ENCODE assay signal across 8 mouse cellular contexts in the genomic region with DNA sequence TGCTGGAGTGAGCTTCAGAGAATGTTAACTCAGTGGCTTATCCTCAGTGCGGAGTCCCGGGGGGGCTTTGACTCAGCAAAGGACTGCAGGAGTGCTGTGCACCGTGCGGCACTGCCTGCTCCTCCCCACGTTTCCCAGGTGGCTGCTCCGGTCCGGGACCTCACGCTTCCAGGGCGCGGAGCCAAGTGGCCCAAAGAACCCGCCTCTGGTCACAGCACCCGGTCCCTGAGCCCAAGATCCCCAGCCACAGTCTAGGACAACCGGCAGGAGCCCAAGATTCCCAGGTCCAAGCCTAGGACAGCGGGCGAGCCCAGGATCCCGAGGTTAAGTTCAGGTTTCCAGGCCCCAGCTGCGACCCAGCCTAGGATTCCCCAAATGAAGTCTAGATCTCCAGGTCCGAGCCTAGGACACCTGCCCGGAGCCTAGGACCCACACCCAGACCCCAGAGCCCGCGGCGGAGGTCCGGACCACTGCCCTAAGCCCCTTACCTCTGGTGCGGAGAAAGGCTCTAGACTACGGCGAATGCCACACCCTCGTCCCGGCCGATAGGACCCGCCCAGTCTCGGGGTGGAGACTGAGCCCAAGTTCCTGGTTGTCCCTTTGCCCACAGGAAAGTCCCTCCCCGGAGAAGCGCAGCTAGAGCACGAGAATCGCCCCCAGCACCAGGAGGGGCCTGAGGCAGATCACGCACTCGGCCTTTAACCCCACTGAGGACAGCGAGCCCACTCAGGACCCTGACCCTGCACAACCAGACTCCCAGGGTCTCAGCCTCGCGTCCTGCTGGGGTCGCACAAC. TPM values are rescaled to one million over a fixed set of nuclear protein-coding genes. Genes with fewer than 3 reads are reported as not detected.
DNase-seq lines count a peak whose midpoint lies in the region; ATAC-seq lines count a peak whose summit lies in the region.

Anxa4 (minus strand) TSS at position 564 of the 795 bp plus-strand sequence.

- no peaks in the 10 kb centered on the region for H3K36me3 ChIP-seq in forebrain, embryonic 15.5 days
- H3K36me3 ChIP-seq in hindbrain, embryonic 10.5 days = no peaks in the 10 kb centered on the region
- H3K36me3 ChIP-seq in limb, embryonic 13.5 days = no peaks in the 10 kb centered on the region
- no peaks in the 10 kb centered on the region for H3K36me3 ChIP-seq in midbrain, embryonic 14.5 days (ENCODE audit: control insufficient read depth, insufficient read depth, low read length)
- H3K36me3 ChIP-seq in stomach, embryonic 14.5 days (ENCODE audit: control insufficient read depth, insufficient read depth, low read length) = no peaks in the 10 kb centered on the region

- peak within 1 kb of the TSS; percentile 91 for H3K4me2 ChIP-seq in forebrain, embryonic 15.5 days (replicated peaks)
- H3K4me2 ChIP-seq in limb, embryonic 13.5 days (replicated peaks) = peak within 1 kb of the TSS; percentile 95
- peak within 1 kb of the TSS; percentile 68 for H3K4me2 ChIP-seq in midbrain, embryonic 14.5 days (ENCODE audit: low read length)
- H3K4me2 ChIP-seq in stomach, embryonic 14.5 days (replicated peaks; ENCODE audit: low read depth, low read length) = peak within 1 kb of the TSS; percentile 91

- under 1% methylated on average over 41 of the region's 41 CpGs for WGBS in forebrain, embryonic 15.5 days
- WGBS in hindbrain, embryonic 10.5 days = 1% methylated on average over 41 of the region's 41 CpGs
- under 1% methylated on average over 41 of the region's 41 CpGs for WGBS in limb, embryonic 13.5 days
- WGBS in midbrain, embryonic 14.5 days = 1% methylated on average over 41 of the region's 41 CpGs
- WGBS in stomach, embryonic 14.5 days = under 1% methylated on average over 41 of the region's 41 CpGs

- peak; percentile 70 for DNase-seq in ES-CJ7 (ENCODE audit: low read depth, low spot score)
- peak; percentile 50 to 65 for DNase-seq in adrenal gland, postnatal 4 days (ENCODE audit: low spot score in 2 of 2)
- peak; percentile 68 for DNase-seq in hindbrain, embryonic 10.5 days (ENCODE audit: low spot score)
- peak; percentile 41 for DNase-seq in midbrain, embryonic 14.5 days
- DNase-seq in right cerebral cortex, adult 18-20 months = no peak

- H3K27me3 ChIP-seq in forebrain, embryonic 15.5 days = peaks cover 6% of the 10 kb centered on the region; the same call in 1 of the 2 replicates
- H3K27me3 ChIP-seq in hindbrain, embryonic 10.5 days (ENCODE audit: insufficient read depth, poor library complexity, severe bottlenecking) = peaks cover 63% of the 10 kb centered on the region
- H3K27me3 ChIP-seq in limb, embryonic 13.5 days = peaks cover 53% of the 10 kb centered on the region
- peaks cover 25% of the 10 kb centered on the region for H3K27me3 ChIP-seq in midbrain, embryonic 14.5 days (ENCODE audit: control insufficient read depth, insufficient read depth, low read length)
- 0 out of 2 replicates have a peak, but pooled peaks cover 4% of the 10 kb centered on the region for H3K27me3 ChIP-seq in stomach, embryonic 14.5 days (ENCODE audit: control insufficient read depth, insufficient read depth, low read length)

- H3K9ac ChIP-seq in forebrain, embryonic 15.5 days (replicated peaks) = peak within 1 kb of the TSS; percentile 50
- peak within 1 kb of the TSS; percentile 79 for H3K9ac ChIP-seq in limb, embryonic 13.5 days
- H3K9ac ChIP-seq in midbrain, embryonic 14.5 days (replicated peaks; ENCODE audit: low read length) = no peak within 1 kb of the TSS
- H3K9ac ChIP-seq in stomach, embryonic 14.5 days (replicated peaks; ENCODE audit: low read depth, low read length) = peak within 1 kb of the TSS; percentile 38; the same call in 1 of the 2 replicates

- ATAC-seq in forebrain, embryonic 15.5 days (replicated peaks) = no peak; the same call in 1 of the 2 replicates
- ATAC-seq in limb, embryonic 13.5 days (ENCODE audit: low FRiP score, low read depth) = peak; percentile 87
- no peak for ATAC-seq in midbrain, embryonic 14.5 days (ENCODE audit: low FRiP score, low TSS enrichment)
- peak; percentile 89 for ATAC-seq in stomach, embryonic 14.5 days (ENCODE audit: insufficient number of reproducible peaks, insufficient read depth, low FRiP score, low read depth)

- no peaks in the 10 kb centered on the region for H3K9me3 ChIP-seq in forebrain, embryonic 15.5 days
- no peaks in the 10 kb centered on the region for H3K9me3 ChIP-seq in hindbrain, embryonic 10.5 days
- no peaks in the 10 kb centered on the region for H3K9me3 ChIP-seq in limb, embryonic 13.5 days
- no peaks in the 10 kb centered on the region for H3K9me3 ChIP-seq in midbrain, embryonic 14.5 days (ENCODE audit: control insufficient read depth, low read length)
- H3K9me3 ChIP-seq in stomach, embryonic 14.5 days (ENCODE audit: control insufficient read depth, low read depth, low read length) = no peaks in the 10 kb centered on the region

- H3K4me1 ChIP-seq in forebrain, embryonic 15.5 days = peaks cover 13% of the 10 kb centered on the region
- H3K4me1 ChIP-seq in hindbrain, embryonic 10.5 days (replicated peaks) = peaks cover 16% of the 10 kb centered on the region
- H3K4me1 ChIP-seq in limb, embryonic 13.5 days = peaks cover 11% of the 10 kb centered on the region
- H3K4me1 ChIP-seq in midbrain, embryonic 14.5 days (ENCODE audit: control insufficient read depth, insufficient read depth, low read length) = peaks cover 8% of the 10 kb centered on the region
- H3K4me1 ChIP-seq in stomach, embryonic 14.5 days (ENCODE audit: control insufficient read depth, insufficient read depth, low read length) = no peaks in the 10 kb centered on the region

- H3K4me3 ChIP-seq in forebrain, embryonic 15.5 days = peak within 1 kb of the TSS; percentile 44
- H3K4me3 ChIP-seq in hindbrain, embryonic 10.5 days = peak within 1 kb of the TSS; percentile 70
- H3K4me3 ChIP-seq in limb, embryonic 13.5 days = peak within 1 kb of the TSS; percentile 71
- peak within 1 kb of the TSS; percentile 29 for H3K4me3 ChIP-seq in midbrain, embryonic 14.5 days (replicated peaks; ENCODE audit: low read depth, low read length)
- peak within 1 kb of the TSS; percentile 59 for H3K4me3 ChIP-seq in stomach, embryonic 14.5 days (ENCODE audit: low read depth, low read length)

- no peak within 1 kb of the TSS for H3K27ac ChIP-seq in forebrain, embryonic 15.5 days (replicated peaks)
- H3K27ac ChIP-seq in hindbrain, embryonic 10.5 days = peak within 1 kb of the TSS; percentile 76
- H3K27ac ChIP-seq in limb, embryonic 13.5 days = no peak within 1 kb of the TSS
- H3K27ac ChIP-seq in midbrain, embryonic 14.5 days (replicated peaks; ENCODE audit: low read depth, low read length) = no peak within 1 kb of the TSS
- H3K27ac ChIP-seq in stomach, embryonic 14.5 days (ENCODE audit: low read length) = no peak within 1 kb of the TSS

RNA-seq across cellular contexts. Expression of gene Anxa4, which starts in this region (rescaled TPM):
- 10 to 100 TPM; 48.3 to 62.2 TPM for total RNA-seq in adrenal gland, postnatal 4 days (2021)
- 5.8 and 5.9 TPM in 2 replicates for polyA plus RNA-seq in forebrain, embryonic 15.5 days (2015; fragmentation: Nextera tagmentation; extraction: Ambion mirVana)
- polyA plus RNA-seq in hindbrain, embryonic 10.5 days (2016; fragmentation: Nextera tagmentation; extraction: Ambion mirVana) = 7.4 and 8.7 TPM in 2 replicates
- polyA plus RNA-seq in limb, embryonic 13.5 days (2015; fragmentation: Nextera tagmentation; extraction: Ambion mirVana) = 30.4 and 31.5 TPM in 2 replicates
- 2.8 and 5.6 TPM in 2 replicates for polyA plus RNA-seq in midbrain, embryonic 14.5 days (2014; fragmentation: Nextera tagmentation; extraction: Ambion mirVana)
- 79.7 and 93.9 TPM in 2 replicates for polyA plus RNA-seq in stomach, embryonic 14.5 days (2014; fragmentation: Nextera tagmentation; extraction: Ambion mirVana)

Comparison
In these comparisons a context has a peak if more than half of its experiments do, and no peak if none do; other contexts are left out.
1. ATAC-seq: peak in limb, embryonic 13.5 days (single experiment) and stomach, embryonic 14.5 days (single experiment); none in forebrain, embryonic 15.5 days (single experiment) and midbrain, embryonic 14.5 days (single experiment).
2. Peak in every context shown above with its lines, with median percentiles within 50 percentile points of each other: H3K4me2 ChIP-seq and H3K4me3 ChIP-seq.